Mouse (Mus musculus) testis, postnatal 10 days (tissue): ENCODE results near the gene Ryr2.
"Not testable (repeated sequence)": the region's sequence is repeated elsewhere in the genome, so short reads cannot be mapped to it uniquely, and the experiment has no call there.

ENCODE experiments used
- DNase-seq: peaks from one replicate; pipeline ENCODE4 v3.0.0; 2021; ENCODE audit warnings: low spot score

Ryr2 gene

DNA sequence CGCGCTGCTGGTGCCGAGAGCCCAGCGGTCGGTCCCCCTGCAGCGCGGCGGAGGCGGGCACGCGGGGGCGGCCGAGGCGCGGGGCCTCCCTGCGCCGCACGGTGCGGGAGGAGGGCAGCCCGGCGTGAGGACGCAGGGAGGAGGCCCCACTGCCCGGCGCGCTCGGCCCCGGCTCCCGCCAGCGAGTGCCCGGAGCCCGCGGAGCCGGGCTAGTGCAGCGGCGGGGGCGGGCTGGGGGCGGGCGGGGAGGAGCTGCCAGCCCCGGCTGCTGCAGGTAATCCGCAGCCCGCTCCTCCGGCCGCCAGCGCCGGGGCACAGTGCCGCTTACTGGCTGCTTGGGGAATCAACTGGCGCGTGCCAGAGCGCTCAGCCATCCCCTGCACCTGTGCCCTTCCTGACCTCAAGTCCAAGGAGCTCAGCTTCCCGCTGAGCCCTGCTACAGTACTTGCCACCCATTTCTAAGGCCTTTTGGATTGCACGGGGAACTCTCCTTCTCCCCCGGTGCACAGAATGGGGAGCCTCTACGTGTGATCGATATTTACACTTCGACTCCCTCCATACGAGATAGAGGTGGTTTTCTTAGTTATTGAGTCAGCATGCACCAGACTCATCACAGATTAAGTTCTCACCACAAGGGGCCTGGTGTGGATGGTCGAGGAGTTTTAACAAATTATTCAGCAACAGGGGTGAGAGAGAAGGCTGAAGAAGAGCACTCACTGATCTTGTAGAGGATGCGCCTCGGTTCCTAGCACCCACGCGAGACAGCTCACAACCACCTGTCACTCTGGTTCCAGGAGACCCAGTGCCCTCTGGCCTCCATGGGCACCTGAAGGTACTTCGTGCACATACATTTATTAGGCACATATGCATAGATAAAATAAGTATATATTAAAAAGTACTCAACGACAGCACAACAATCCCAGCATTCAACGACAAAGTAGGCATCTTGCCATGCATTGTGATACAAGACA is at the start of gene Ryr2:
Gene Ryr2 (minus strand): TSS at position 284 of the 971 bp plus-strand sequence.
- DNase-seq, result peak; percentile 75

- DNase-seq, result no peak
Measured at GRCm38 (mm10) chr13:12153922-12154321, 47.2 kb upstream of the Ryr2 start.

DNA sequence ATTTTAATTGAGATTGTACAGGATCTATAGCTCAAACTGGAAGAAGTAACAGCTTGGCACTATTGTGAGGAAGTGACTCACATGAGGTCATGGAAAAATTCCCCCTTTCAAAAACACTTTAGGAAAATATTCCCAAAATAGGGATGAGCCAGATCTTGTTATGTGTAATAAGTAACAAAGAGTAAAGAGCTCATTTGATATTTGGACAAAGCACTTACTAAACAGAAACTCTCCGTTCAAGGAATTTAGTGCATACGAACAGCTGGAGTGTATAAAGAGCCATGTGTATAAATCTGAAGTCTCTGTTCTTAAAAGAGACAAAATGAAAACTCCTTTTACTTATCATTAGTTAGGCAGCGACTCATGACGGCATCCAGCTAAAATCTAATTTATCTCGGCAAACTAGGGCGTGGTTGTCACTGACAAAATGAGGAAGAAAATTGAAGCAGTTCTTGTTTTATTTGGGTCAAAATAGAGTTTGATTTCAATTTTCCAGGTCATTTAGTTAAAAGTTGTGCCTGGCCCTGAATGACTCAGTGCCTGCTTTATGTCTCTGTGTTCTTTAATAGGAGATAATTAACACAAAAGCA is 40.3 kb upstream of the Ryr2 start:
- no peak for DNase-seq

- no peak for DNase-seq
Measured at GRCm38 (mm10) chr13:12146402-12146801, 39.7 kb upstream of the Ryr2 start.

DNA sequence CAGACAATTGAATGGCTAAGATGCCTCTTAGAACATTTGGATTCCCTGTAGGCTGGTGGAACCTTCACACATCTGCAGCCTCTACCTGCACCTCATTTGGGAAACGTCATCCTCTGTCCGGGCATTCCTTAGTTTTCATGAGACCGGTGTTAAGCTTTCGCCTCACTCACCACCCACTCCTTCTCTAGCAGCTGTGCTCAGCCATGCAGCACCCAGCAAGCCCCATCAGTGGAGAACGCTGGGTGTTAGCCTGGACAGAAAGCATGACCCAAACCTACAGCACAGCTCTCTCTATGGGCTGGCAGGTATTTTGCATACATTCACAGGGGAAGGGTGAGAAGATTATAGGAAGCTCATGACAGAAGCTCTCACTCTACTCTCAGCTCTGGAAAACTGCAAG is 36.6 kb upstream of the Ryr2 start:
- no peak for DNase-seq

DNA sequence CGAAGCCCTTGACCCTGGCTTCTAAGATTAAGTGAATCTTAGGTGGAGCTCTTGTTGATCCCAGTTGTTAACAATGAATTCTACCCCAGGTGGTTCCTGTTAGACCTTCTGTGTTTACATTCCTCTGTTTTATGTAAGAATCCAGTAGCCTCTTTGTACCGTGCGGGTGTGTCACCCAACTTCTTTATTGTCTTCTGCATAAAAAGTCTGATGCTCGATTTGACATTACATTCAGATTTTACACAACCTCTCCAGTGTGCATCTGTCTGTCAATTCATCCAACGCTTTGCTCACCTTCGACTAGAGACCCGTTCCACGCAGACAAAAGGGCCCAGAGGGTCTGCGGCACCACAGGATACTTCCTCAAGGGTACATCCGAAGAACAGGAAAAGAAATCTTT is 29.7 kb upstream of the Ryr2 start:
- not testable (repeated sequence) for DNase-seq

DNA sequence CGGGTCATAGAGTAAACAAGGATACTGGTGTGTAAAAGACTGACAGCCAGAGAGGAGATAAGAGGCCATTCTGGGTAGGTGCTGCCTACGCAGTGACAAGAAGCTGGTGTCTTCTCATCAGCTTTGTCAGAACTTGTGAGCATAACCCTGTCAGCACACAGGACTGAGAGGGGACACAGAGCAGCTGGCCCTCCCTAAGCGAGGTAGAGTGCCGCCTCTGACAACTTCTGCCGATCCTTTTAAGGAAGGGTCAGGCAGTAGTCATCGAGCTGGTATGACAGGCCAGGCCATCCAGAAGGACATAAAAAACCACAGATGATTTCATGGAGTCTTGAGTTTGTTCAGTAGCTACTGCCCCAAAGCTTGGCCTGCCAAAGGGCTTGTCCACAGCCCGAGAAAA is 26.8 kb upstream of the Ryr2 start:
- no peak for DNase-seq

DNA sequence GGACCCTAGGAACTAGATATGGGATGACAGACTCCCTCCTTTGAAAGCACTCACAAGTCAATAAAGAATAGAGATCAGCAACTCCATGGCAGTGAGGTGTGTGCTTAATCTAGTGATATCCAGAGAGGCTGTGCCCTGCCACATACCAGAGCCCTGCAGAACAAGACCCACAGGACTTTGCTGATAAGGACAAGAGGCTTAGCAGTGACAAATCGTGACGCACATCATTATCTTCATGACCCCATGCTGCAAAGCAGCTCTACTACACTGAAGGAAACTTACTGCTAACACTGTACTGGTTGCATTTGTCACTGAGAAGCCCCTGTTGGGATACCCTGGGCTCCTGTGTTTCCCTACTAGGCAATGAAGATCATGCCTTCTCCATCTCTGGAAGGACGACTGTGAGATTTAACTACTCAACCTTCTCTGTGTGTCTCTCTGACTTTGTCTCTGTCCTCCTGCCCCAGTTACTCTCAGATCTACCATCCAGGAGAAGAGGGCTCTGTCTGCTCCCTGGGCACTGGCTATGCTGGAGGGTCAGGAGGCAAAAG is 25.5 kb upstream of the Ryr2 start:
- DNase-seq, result no peak

- DNase-seq, result no peak
Measured at GRCm38 (mm10) chr13:12129121-12129520, 22.4 kb upstream of the Ryr2 start.

DNA sequence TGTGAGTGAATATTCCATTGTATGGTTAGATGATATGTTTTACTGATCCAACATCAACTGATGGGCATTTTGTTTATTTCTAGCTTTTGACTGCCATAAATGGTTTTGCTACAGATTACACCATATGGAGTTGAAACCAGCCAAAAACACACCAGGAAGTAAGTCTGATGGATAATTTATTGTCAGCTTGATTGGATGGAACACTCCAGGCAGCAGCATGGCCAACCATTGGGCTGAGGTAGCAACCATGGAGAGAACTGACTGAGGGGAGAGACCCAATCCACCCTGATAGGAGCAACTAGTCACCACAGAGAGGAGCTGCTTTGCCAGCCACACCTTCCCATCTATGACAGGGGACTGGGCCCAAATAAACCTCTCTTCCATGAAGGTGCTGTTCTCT is 19.4 kb upstream of the Ryr2 start:
- DNase-seq, result no peak

DNA sequence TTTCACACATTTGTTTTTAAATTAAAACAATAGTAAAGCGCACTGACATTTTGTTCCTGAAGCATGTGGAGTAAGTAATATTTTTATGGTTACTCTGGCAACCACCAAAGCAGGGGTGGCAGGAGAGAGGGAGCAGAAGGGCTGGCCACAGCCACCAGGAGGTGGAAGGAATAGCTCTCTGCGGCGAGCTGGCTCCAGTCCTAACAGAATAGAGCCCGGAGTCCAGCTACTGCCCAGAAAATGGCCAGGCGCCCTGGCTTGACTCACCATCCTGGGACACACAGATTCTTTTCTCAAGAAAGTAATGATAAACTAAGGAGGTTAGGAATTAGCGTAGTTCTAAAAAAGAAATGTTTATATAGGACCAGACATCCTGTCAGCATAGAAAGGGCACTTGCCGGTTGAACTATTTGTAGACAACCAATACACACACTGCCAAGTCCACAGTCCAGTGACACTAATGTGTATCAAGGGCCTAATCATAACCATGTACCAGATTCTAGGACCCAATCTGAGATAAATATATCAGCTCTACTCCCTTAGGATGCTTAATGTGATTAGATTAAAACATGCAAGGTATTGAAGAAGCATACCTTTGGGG is 18.3 kb upstream of the Ryr2 start:
- no peak for DNase-seq

DNA sequence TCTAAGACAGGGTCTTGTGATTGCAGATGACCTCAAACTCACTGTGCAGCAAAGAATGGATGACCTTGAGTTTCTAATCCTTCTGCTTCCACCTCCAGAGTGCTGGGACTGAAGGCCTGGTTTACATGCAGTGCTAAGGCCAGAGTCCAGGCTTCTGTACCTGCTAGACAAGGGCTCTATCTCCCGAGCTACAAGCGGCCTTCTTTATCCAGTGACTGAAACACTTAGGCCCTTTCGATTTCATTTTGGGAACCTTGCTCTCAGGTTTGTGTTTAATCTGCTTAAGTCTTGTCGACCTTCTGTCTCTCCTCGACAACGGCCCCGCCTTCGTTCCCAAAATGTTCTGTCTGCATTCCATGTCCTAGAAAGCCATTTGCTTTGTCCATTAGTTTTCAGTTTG is 8.8 kb upstream of the Ryr2 start:
- no peak for DNase-seq

DNA sequence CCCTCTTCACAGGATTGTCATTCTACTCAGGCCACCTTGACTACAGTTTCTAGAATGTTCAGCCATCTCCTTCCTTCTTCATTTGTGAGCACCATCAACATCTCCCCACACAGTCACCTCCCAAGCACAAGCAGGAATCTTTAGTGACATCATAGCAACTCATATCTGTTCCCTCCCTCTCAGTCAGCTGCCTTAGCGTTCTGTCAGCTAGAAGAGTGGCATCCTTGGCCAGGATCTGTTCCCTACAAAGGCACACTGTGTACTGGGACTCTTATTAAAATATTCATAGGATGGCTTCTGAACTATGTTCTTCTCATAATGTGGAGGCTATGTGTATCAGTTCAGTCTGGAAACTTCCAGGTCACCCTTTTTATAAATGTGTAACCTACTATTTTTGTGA is 8.1 kb upstream of the Ryr2 start:
- no peak for DNase-seq

- no peak for DNase-seq
Measured at GRCm38 (mm10) chr13:12108955-12109354, 2.2 kb upstream of the Ryr2 start.

DNA sequence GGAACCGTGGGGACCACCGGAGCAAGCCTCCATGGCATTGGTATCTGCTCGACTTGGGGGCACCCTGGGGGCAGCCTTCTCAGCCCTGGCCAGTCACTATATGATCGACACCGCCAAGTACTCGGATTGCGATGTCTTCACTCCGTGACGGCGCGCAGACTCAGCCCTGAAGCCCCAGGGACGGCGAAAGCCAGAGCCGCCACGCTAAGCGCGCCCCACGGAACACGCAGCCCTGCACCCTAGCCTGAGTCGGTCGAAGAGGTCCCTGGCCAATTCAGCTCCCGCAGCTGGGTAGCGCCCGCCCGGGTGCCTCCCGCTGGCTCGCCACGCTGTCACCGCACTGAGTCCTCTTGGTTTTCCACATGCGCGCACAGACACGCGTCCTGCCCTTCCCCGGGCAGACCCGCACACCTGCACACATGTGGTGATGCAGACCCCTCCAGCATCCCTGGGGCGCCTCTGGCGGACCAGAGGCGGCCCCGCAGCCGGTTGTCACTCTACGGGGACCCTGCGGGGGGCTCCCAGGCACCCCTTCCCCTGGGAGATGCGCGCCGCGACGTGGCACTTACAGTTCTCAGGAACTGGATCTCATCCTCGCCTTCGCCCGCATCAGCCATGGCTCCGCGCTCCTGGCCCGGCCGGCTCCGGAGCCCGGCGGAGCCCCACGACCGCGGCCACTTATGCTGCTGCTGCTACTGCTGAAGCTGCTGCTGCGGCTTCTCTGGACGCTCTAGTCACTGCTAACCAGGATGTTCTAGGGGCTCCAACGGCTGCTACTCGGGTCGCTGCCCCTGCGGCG is 716 bp downstream of the Ryr2 start:
- peak; percentile 53 for DNase-seq

GRCm38 (mm10) chr13:12105231-12105829 is 1.4 kb downstream of the Ryr2 start:
- no peak for DNase-seq

GRCm38 (mm10) chr13:12104318-12104717 is 2.4 kb downstream of the Ryr2 start:
- no peak for DNase-seq

- no peak for DNase-seq
Measured at GRCm38 (mm10) chr13:12103017-12103416, 3.7 kb downstream of the Ryr2 start.

- DNase-seq, result no peak
Measured at GRCm38 (mm10) chr13:12099446-12099845, 7.3 kb downstream of the Ryr2 start.

- DNase-seq, result no peak
Measured at GRCm38 (mm10) chr13:12098981-12099380, 7.8 kb downstream of the Ryr2 start.

DNA sequence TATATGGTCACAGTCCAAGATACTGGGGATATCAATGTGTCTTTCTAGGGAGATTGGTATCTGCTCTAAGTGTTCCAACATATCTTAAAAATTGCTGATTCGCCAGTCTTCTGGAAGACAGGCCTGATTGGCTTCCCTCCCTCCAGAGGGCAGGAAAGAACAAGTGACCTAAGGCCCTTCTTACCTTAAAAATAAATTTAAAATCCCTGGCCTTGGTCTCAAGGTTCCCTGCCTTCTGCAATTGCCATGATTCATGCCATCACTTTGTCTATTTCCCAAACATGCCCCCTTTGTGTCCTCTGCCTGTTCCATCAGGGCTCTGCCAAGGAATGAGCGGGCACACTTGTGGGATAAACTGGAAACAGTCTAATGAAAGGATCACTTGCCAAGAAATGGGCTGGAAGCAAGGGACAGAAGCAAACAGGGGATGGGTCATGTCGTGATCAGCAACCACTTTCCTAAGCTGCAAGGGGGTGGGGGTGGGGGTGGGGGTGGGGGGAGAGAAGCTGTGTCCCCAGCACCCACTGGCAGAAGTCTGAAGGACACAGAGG is 10.3 kb downstream of the Ryr2 start:
- DNase-seq, result no peak
